Mouse (Mus musculus): ENCODE results near the gene Zmiz1.

GRCm38 (mm10) chr14:25619066-25619762 is 160.2 kb downstream of the Zmiz1 start:
- TF ChIP-seq CTCF (conservative IDR thresholded peaks at IDR 0.05; ENCODE audit: low read length) (no peak), POU5F1 (IDR thresholded peaks at IDR 0.05; ENCODE audit: borderline replicate concordance, low read length) (no peak)
